Mouse (Mus musculus) midbrain, embryonic 13.5 days (tissue): ENCODE results near the gene Trim30b. TPM values are rescaled to one million over a fixed set of nuclear protein-coding genes. Genes with fewer than 3 reads are reported as not detected.
"Not testable (repeated sequence)": the region's sequence is repeated elsewhere in the genome, so short reads cannot be mapped to it uniquely, and the experiment has no call there.

Experiments
- ATAC-seq: fragments of 200-750 bp; cut with Nextera tagmentation; 2 replicates; pipeline ENCODE4 v1.8.0; 2017; ENCODE audit warnings: mild to moderate bottlenecking, moderate TSS enrichment, moderate library complexity
- H3K27ac ChIP-seq: fragments of 300-500 bp; sonication (generic); 2 replicates; pipeline ENCODE4 v1.5.1; 2015; ENCODE audit warnings: inconsistent platforms, mild to moderate bottlenecking, moderate library complexity
- H3K27me3 ChIP-seq: fragments of 300-500 bp; sonication (generic); 2 replicates; pipeline ENCODE4 v1.6.1; 2015; ENCODE audit warnings: mild to moderate bottlenecking, inconsistent platforms
- H3K36me3 ChIP-seq: fragments of 300-500 bp; sonication (generic); 2 replicates; pipeline ENCODE4 v1.6.1; 2015; ENCODE audit warnings: mild to moderate bottlenecking, inconsistent platforms
- H3K4me1 ChIP-seq: fragments of 300-500 bp; sonication (generic); replicated peaks from 2 replicates; pipeline ENCODE4 v1.6.1; 2015; ENCODE audit warnings: inconsistent platforms
- H3K4me2 ChIP-seq: fragments of 300-500 bp; sonication (generic); replicated peaks from 2 replicates; pipeline ENCODE4 v1.6.1; 2015; ENCODE audit warnings: moderate library complexity, mild to moderate bottlenecking, inconsistent platforms
- H3K4me3 ChIP-seq: fragments of 300-500 bp; sonication (generic); replicated peaks from 2 replicates; pipeline ENCODE4 v1.5.1; 2015; ENCODE audit warnings: mild to moderate bottlenecking, inconsistent platforms
- H3K9ac ChIP-seq: fragments of 300-500 bp; sonication (generic); replicated peaks from 2 replicates; pipeline ENCODE4 v1.6.1; 2015; ENCODE audit warnings: mild to moderate bottlenecking, inconsistent platforms
- H3K9me3 ChIP-seq: fragments of 300-500 bp; sonication (generic); 2 replicates; pipeline ENCODE4 v1.6.1; 2016; ENCODE audit warnings: mild to moderate bottlenecking, inconsistent platforms
- WGBS: fragments of 180-500 bp; shearing (Covaris S2); methylation state at CpG from one replicate; pipeline ENCODE4 v1.1.7; 2015; 5-methylcytosine and 5-hydroxymethylcytosine counted together
- polyA plus RNA-seq: library from polyadenylated mRNA; unstranded; fragments of >200 nt; fragmentation: Nextera tagmentation; extraction: Ambion mirVana; gene quantifications from 2 replicates; pipeline ENCODE4 v1.2.1, GENCODE M21; 2015

Gene Trim30b
- polyA plus RNA-seq, result not detected in 2 replicates

GRCm38 (mm10) chr7:104369736-104370414 lies at the start of gene Trim30b:
TSS of gene Trim30b (minus strand) at chr7:104369884.
- H3K27me3 ChIP-seq, result no peaks in the 10 kb centered on the region
- no peak within 1 kb of the TSS for H3K4me3 ChIP-seq
- H3K27ac ChIP-seq, result no peak within 1 kb of the TSS
- no peaks in the 10 kb centered on the region for H3K36me3 ChIP-seq
- no peaks in the 10 kb centered on the region for H3K9me3 ChIP-seq
- no peak within 1 kb of the TSS for H3K9ac ChIP-seq
- H3K4me2 ChIP-seq, result no peak within 1 kb of the TSS
- H3K4me1 ChIP-seq, result no peaks in the 10 kb centered on the region
- no peak for ATAC-seq
- WGBS, result 64% methylated on average over 1 of the region's 1 CpGs

GRCm38 (mm10) chr7:104404460-104404950 lies 34.8 kb upstream of the Trim30b start:
- Histone ChIP-seq H3K9me3 (no peaks in the 10 kb centered on the region), H3K4me3 (no peak overlapping the region), H3K4me2 (no peak overlapping the region), H3K27me3 (no peaks in the 10 kb centered on the region), H3K36me3 (no peaks in the 10 kb centered on the region), H3K27ac (no peak overlapping the region), H3K9ac (no peak overlapping the region), H3K4me1 (no peaks in the 10 kb centered on the region)
- WGBS, result 96% methylated on average over 3 of the region's 3 CpGs
- ATAC-seq, result no peak

- Histone ChIP-seq H3K9ac (no peak overlapping the region), H3K4me3 (no peak overlapping the region), H3K36me3 (no peaks in the 10 kb centered on the region), H3K27me3 (no peaks in the 10 kb centered on the region), H3K4me1 (no peaks in the 10 kb centered on the region), H3K27ac (no peak overlapping the region), H3K9me3 (no peaks in the 10 kb centered on the region), H3K4me2 (no peak overlapping the region)
- no peak for ATAC-seq
Observed at GRCm38 (mm10) chr7:104401140-104401539, 31.5 kb upstream of the Trim30b start.

- Histone ChIP-seq H3K27me3 (no peaks in the 10 kb centered on the region), H3K27ac (no peak within 1 kb of the TSS), H3K4me2 (no peak within 1 kb of the TSS), H3K4me3 (no peak within 1 kb of the TSS), H3K4me1 (no peaks in the 10 kb centered on the region), H3K36me3 (no peaks in the 10 kb centered on the region), H3K9me3 (no peaks in the 10 kb centered on the region), H3K9ac (no peak within 1 kb of the TSS)
- 79% methylated on average over 1 of the region's 1 CpGs for WGBS
- ATAC-seq, result no peak
Observed at GRCm38 (mm10) chr7:104400698-104401097, 31.0 kb upstream of the Trim30b start, which contains the start of gene Trim30c. TSS of gene Trim30c (minus strand) at chr7:104400837.

GRCm38 (mm10) chr7:104398492-104398891 lies 28.8 kb upstream of the Trim30b start:
- Histone ChIP-seq H3K9ac (no peak overlapping the region), H3K9me3 (no peaks in the 10 kb centered on the region), H3K36me3 (no peaks in the 10 kb centered on the region), H3K4me1 (no peaks in the 10 kb centered on the region), H3K27ac (no peak overlapping the region), H3K4me2 (no peak overlapping the region), H3K27me3 (no peaks in the 10 kb centered on the region), H3K4me3 (no peak overlapping the region)
- ATAC-seq, result no peak
- 82% methylated on average over 1 of the region's 1 CpGs for WGBS

GRCm38 (mm10) chr7:104366339-104366738 lies 3.3 kb downstream of the Trim30b start:
- H3K4me2 ChIP-seq, result no peak overlapping the region
- H3K27ac ChIP-seq, result no peak overlapping the region
- no peaks in the 10 kb centered on the region for H3K27me3 ChIP-seq
- no peaks in the 10 kb centered on the region for H3K4me1 ChIP-seq
- no peaks in the 10 kb centered on the region for H3K36me3 ChIP-seq
- no peak overlapping the region for H3K9ac ChIP-seq
- H3K9me3 ChIP-seq, result no peaks in the 10 kb centered on the region
- no peak for ATAC-seq
- H3K4me3 ChIP-seq, result no peak overlapping the region

- H3K4me1 ChIP-seq, result peaks cover 4% of the 10 kb centered on the region; the same call in 1 of the 2 replicates
- peak; percentile 62 for ATAC-seq
- H3K36me3 ChIP-seq, result no peaks in the 10 kb centered on the region
- peak overlapping the region; percentile 42; the same call in 1 of the 2 replicates for H3K4me2 ChIP-seq
- no peak overlapping the region for H3K9ac ChIP-seq
- no peaks in the 10 kb centered on the region for H3K9me3 ChIP-seq
- H3K27ac ChIP-seq, result no peak overlapping the region
- WGBS, result 85% methylated on average over 2 of the region's 2 CpGs
- H3K27me3 ChIP-seq, result no peaks in the 10 kb centered on the region
- H3K4me3 ChIP-seq, result no peak overlapping the region
Observed at GRCm38 (mm10) chr7:104353600-104353967, 16.1 kb downstream of the Trim30b start.

GRCm38 (mm10) chr7:104352717-104353599 lies 16.7 kb downstream of the Trim30b start, which contains the start of gene Trim12c:
TSS of gene Trim12c (minus strand) at chr7:104353362.
- Histone ChIP-seq H3K4me2 (peak within 1 kb of the TSS; percentile 42), H3K27ac (no peak within 1 kb of the TSS), H3K27me3 (no peaks in the 10 kb centered on the region), H3K4me3 (peak within 1 kb of the TSS; percentile 26), H3K9ac (no peak within 1 kb of the TSS), H3K36me3 (no peaks in the 10 kb centered on the region), H3K4me1 (peaks cover 4% of the 10 kb centered on the region; the same call in 1 of the 2 replicates), H3K9me3 (no peaks in the 10 kb centered on the region)
- 9% methylated on average over 14 of the region's 14 CpGs for WGBS
- peak; percentile 94 for ATAC-seq

GRCm38 (mm10) chr7:104348043-104348442 lies 21.6 kb downstream of the Trim30b start:
- H3K9me3 ChIP-seq, H3K36me3 ChIP-seq, H3K4me2 ChIP-seq, H3K4me1 ChIP-seq, H3K27me3 ChIP-seq, H3K27ac ChIP-seq, H3K9ac ChIP-seq, ATAC-seq, H3K4me3 ChIP-seq: not testable (repeated sequence)
- WGBS, result 96% methylated on average over 4 of the region's 4 CpGs

GRCm38 (mm10) chr7:104340744-104341143 lies 28.9 kb downstream of the Trim30b start:
- 95% methylated on average over 4 of the region's 4 CpGs for WGBS
- H3K27ac ChIP-seq, H3K9ac ChIP-seq, ATAC-seq, H3K27me3 ChIP-seq, H3K4me2 ChIP-seq, H3K4me3 ChIP-seq, H3K9me3 ChIP-seq, H3K36me3 ChIP-seq, H3K4me1 ChIP-seq: not testable (repeated sequence)

- not testable (repeated sequence) for H3K36me3 ChIP-seq, H3K27me3 ChIP-seq, H3K4me3 ChIP-seq, H3K9me3 ChIP-seq, H3K4me2 ChIP-seq, H3K4me1 ChIP-seq, ATAC-seq, H3K9ac ChIP-seq, H3K27ac ChIP-seq
- 90% methylated on average over 3 of the region's 3 CpGs for WGBS
Observed at GRCm38 (mm10) chr7:104335547-104335946, 34.1 kb downstream of the Trim30b start.

GRCm38 (mm10) chr7:104329171-104329570 lies 40.5 kb downstream of the Trim30b start, which contains the start of gene Trim34b:
TSS of gene Trim34b (plus strand) at chr7:104329471.
- not testable (repeated sequence) for ATAC-seq, H3K4me2 ChIP-seq
- WGBS, result 96% methylated on average over 2 of the region's 2 CpGs

More at GRCm38 (mm10) chr7:104329171-104329570, 40.5 kb downstream of the Trim30b start, which contains the start of gene Trim34b:
- H3K9ac ChIP-seq, H3K4me1 ChIP-seq, H3K27ac ChIP-seq, H3K36me3 ChIP-seq, H3K9me3 ChIP-seq, H3K4me3 ChIP-seq, H3K27me3 ChIP-seq: not testable (repeated sequence)
